Mouse (Mus musculus) liver, embryonic 14.5 days (tissue): Measurements from ENCODE around the gene Fign. TPM values are rescaled to one million over a fixed set of nuclear protein-coding genes. Genes with fewer than 3 reads are reported as not detected.

Experiments
- ATAC-seq: fragments of 200-750 bp; cut with Nextera tagmentation; 2 replicates; pipeline ENCODE4 v1.8.0; 2017; ENCODE audit warnings: moderate number of reproducible peaks, mild to moderate bottlenecking, moderate library complexity; ENCODE audit not compliant: insufficient read depth
- DNase-seq, 3 experiments: peaks; one replicate each; pipeline ENCODE4 v3.0.0-alpha.2; 2012 to 2013; ENCODE audit warnings: low read depth in 3 of 3, low spot score in 3 of 3
- H3K27ac ChIP-seq: fragments of 300-500 bp; sonication (generic); 2 replicates; pipeline ENCODE4 v1.5.1; 2014; ENCODE audit warnings: moderate library complexity, mild to moderate bottlenecking, control low read depth, inconsistent platforms
- H3K27me3 ChIP-seq: fragments of 300-500 bp; sonication (generic); 2 replicates; pipeline ENCODE4 v1.6.1; 2014; ENCODE audit warnings: mild to moderate bottlenecking, low read length, moderate library complexity; ENCODE audit not compliant: control insufficient read depth, insufficient read depth
- H3K36me3 ChIP-seq: fragments of 300-500 bp; sonication (generic); replicated peaks from 2 replicates; pipeline ENCODE4 v1.6.1; 2014; ENCODE audit warnings: low read depth; ENCODE audit not compliant: control insufficient read depth, insufficient read depth
- H3K4me1 ChIP-seq, 2 experiments: fragments of 200-500 bp in 1 of 2; fragments of 300-500 bp in 1 of 2; sonication (generic) in 1 of 2; replicated peaks; 2 replicates each; pipeline ENCODE4 v1.6.1; 2012 to 2014; ENCODE audit warnings: antibody characterized with exemption in 1 of 2, inconsistent platforms in 1 of 2, low read length in 1 of 2; ENCODE audit not compliant: control insufficient read depth in 2 of 2, insufficient read depth in 2 of 2
- H3K4me2 ChIP-seq: fragments of 300-500 bp; sonication (generic); 2 replicates; pipeline ENCODE4 v1.6.1; 2014; ENCODE audit warnings: low read depth, mild to moderate bottlenecking, control low read depth, moderate library complexity
- H3K4me3 ChIP-seq, 2 experiments: fragments of 200-500 bp in 1 of 2; fragments of 300-500 bp in 1 of 2; sonication (generic) in 1 of 2; 2 replicates each; pipeline ENCODE4 v1.5.1; 2012 to 2014; ENCODE audit warnings: low read depth in 2 of 2, low read length in 2 of 2, mild to moderate bottlenecking in 2 of 2, control low read depth in 1 of 2, inconsistent platforms in 1 of 2, moderate library complexity in 1 of 2; ENCODE audit not compliant: insufficient read depth in 1 of 2
- H3K9ac ChIP-seq: fragments of 300-500 bp; sonication (generic); replicated peaks from 2 replicates; pipeline ENCODE4 v1.6.1; 2014; ENCODE audit warnings: mild to moderate bottlenecking, control low read depth, moderate library complexity
- H3K9me3 ChIP-seq: fragments of 300-500 bp; sonication (generic); 2 replicates; pipeline ENCODE4 v1.6.1; 2016; ENCODE audit warnings: low read length, mixed read lengths; ENCODE audit not compliant: control insufficient read depth
- CTCF ChIP-seq: IDR thresholded peaks from 2 replicates; pipeline ENCODE4 v1.5.1; 2016; ENCODE audit warnings: antibody characterized with exemption, low read depth, control low read depth
- EP300 ChIP-seq: IDR thresholded peaks from 2 replicates; pipeline ENCODE4 v1.6.1; 2016; ENCODE audit warnings: antibody characterized with exemption, low read depth
- WGBS: fragments of 180-500 bp; shearing (Covaris S2); extraction: QIAGEN DNeasy Blood & Tissue Kit; methylation state at CpG from one replicate; pipeline ENCODE4 v1.1.7; 2014; ENCODE audit not compliant: insufficient replicate concordance; 5-methylcytosine and 5-hydroxymethylcytosine counted together
- polyA plus RNA-seq, 2 experiments: library from polyadenylated mRNA; depleted of rRNA in 1 of 2; stranded (reverse) in 1 of 2; unstranded in 1 of 2; fragments of >200 nt; fragmentation: Nextera tagmentation in 1 of 2; extraction: Ambion mirVana in 1 of 2; gene quantifications; 2 replicates each; pipeline versions ENCODE4 v1.2.1 to v1.2.3; 2012 to 2014

Fign gene
- polyA plus RNA-seq, 2 experiments = 0.87 to 2.0 TPM

DNA sequence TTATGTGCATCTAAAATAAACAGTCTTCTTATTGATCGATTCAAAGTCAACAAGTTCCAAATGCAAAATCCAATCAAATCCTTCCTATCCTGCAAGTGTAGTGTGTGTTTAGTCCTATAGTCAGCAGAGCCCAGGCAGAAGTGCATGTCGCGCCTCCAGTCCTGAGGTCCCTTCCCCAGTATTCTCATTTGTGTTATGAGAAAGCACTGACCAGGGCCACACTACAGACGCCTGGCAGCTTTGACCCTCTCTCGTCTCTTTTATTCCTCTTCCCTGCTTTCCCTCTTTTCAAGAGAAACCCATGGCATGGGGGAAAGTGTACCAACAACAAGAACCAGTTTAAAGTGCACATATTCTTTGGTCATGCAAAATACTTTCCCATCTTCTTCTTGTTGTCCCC lies 2.3 kb downstream of the Fign start:
- H3K9me3 ChIP-seq = no peaks in the 10 kb centered on the region
- ATAC-seq = no peak
- no peak for TF ChIP-seq CTCF
- TF ChIP-seq EP300 = no peak
- H3K4me3 ChIP-seq = peak overlapping the region in 1 of 2 experiments; percentile 5; a peak in 1 of 4 replicates
- no peak overlapping the region for H3K9ac ChIP-seq
- WGBS = 46% methylated on average over 5 of the region's 5 CpGs
- no peak for DNase-seq
- no peak overlapping the region for H3K27ac ChIP-seq
- H3K4me2 ChIP-seq = peak overlapping the region; percentile 41
- peaks cover 22% of the 10 kb centered on the region for H3K27me3 ChIP-seq
- H3K4me1 ChIP-seq = no peaks in the 10 kb centered on the region
- no peaks in the 10 kb centered on the region for H3K36me3 ChIP-seq

GRCm38 (mm10) chr2:64093087-64093486 lies 4.8 kb downstream of the Fign start:
- no peak overlapping the region for H3K4me3 ChIP-seq
- H3K27ac ChIP-seq = no peak overlapping the region
- DNase-seq = no peak
- no peak for TF ChIP-seq EP300
- TF ChIP-seq CTCF = no peak
- H3K27me3 ChIP-seq = peaks cover 9% of the 10 kb centered on the region
- H3K4me1 ChIP-seq = no peaks in the 10 kb centered on the region
- ATAC-seq = no peak
- no peaks in the 10 kb centered on the region for H3K9me3 ChIP-seq
- H3K9ac ChIP-seq = no peak overlapping the region
- WGBS = 65% methylated on average over 6 of the region's 6 CpGs
- H3K4me2 ChIP-seq = no peak overlapping the region
- no peaks in the 10 kb centered on the region for H3K36me3 ChIP-seq

DNA sequence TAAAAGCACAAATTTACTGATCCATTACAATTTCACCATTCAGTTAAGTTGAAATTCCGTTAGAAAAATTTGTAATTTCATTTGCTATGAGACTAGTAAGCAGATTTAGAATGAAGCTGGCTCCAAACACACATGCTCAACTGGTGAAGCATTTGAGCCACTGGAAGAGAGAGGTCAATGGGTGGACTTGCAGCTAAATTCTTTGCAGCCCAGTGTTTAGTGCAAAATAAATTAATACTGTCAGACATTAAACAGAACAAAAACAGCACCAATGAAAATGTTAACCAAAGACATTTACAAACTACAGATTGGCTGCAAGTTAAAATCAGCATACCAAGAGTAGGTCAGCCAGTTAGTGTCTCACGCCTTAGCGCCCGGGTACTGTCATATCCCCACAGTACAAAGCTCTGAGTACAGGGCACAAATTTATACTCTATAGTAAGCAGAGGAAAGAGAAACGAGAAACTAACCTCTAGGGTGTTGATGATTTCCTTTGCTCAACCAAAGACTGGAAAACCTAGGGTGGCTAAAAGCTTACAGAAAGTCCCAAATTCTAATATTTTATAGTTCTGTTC lies 13.9 kb downstream of the Fign start:
- Histone ChIP-seq H3K9me3 (no peaks in the 10 kb centered on the region), H3K4me2 (no peak overlapping the region), H3K27ac (no peak overlapping the region), H3K4me1 (0 out of 4 replicates have a peak, but pooled peaks cover 0 to 1% of the 10 kb centered on the region in 2 experiments), H3K36me3 (no peaks in the 10 kb centered on the region), H3K9ac (no peak overlapping the region), H3K4me3 (no peak overlapping the region), H3K27me3 (no peaks in the 10 kb centered on the region)
- ATAC-seq (no peak), DNase-seq (no peak)
- TF ChIP-seq EP300 = no peak
- no peak for TF ChIP-seq CTCF
- WGBS = 65% methylated on average over 5 of the region's 5 CpGs

DNA sequence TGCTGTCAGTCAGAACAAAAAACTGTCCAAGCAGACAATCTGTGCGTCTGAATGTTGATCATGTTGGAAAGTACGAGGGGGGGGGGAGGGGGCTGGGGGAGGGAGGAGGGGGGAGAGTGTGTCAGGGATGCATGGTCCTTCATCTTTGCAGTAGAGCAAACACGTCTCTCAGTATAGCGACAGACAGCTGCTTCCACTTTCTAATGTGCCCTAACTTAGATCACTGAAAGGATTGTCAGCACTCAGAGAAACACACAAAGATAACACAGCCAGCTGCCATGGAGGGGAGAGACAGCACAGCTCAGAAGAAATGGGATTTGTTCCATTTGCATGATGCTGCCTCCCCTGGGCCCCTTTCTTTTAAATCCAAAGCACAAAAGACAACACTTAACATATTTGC lies 18.1 kb downstream of the Fign start:
- ATAC-seq (no peak), DNase-seq (no peak)
- 42% methylated on average over 4 of the region's 4 CpGs for WGBS
- Histone ChIP-seq H3K4me3 (no peak overlapping the region), H3K27ac (no peak overlapping the region), H3K36me3 (no peaks in the 10 kb centered on the region), H3K4me2 (no peak overlapping the region), H3K4me1 (0 out of 4 replicates have a peak, but pooled peaks cover 0 to 1% of the 10 kb centered on the region in 2 experiments), H3K27me3 (no peaks in the 10 kb centered on the region), H3K9me3 (no peaks in the 10 kb centered on the region), H3K9ac (no peak overlapping the region)
- no peak for TF ChIP-seq EP300
- TF ChIP-seq CTCF = no peak

GRCm38 (mm10) chr2:64078551-64078950 lies 19.3 kb downstream of the Fign start:
- Histone ChIP-seq H3K4me1 (0 out of 4 replicates have a peak, but pooled peaks cover 0 to 1% of the 10 kb centered on the region in 2 experiments), H3K9me3 (no peaks in the 10 kb centered on the region), H3K4me3 (no peak overlapping the region), H3K4me2 (no peak overlapping the region), H3K27ac (no peak overlapping the region), H3K27me3 (no peaks in the 10 kb centered on the region), H3K9ac (no peak overlapping the region), H3K36me3 (no peaks in the 10 kb centered on the region)
- TF ChIP-seq CTCF (no peak), EP300 (no peak)
- WGBS = 60% methylated on average over 3 of the region's 3 CpGs
- no peak for DNase-seq
- no peak for ATAC-seq
